Mouse (Mus musculus) spleen, postnatal 0 days (tissue): ENCODE results near the gene Rapgefl1. TPM values are rescaled to one million over a fixed set of nuclear protein-coding genes. Genes with fewer than 3 reads are reported as not detected.

Experiments used
- polyA plus RNA-seq: library from polyadenylated mRNA; unstranded; fragments of >200 nt; fragmentation: Nextera tagmentation; extraction: Ambion mirVana; gene quantifications from 2 replicates; pipeline ENCODE4 v1.2.1, GENCODE M21; 2015

The Rapgefl1 gene
- 0.19 and 0.38 TPM in 2 replicates for polyA plus RNA-seq

DNA sequence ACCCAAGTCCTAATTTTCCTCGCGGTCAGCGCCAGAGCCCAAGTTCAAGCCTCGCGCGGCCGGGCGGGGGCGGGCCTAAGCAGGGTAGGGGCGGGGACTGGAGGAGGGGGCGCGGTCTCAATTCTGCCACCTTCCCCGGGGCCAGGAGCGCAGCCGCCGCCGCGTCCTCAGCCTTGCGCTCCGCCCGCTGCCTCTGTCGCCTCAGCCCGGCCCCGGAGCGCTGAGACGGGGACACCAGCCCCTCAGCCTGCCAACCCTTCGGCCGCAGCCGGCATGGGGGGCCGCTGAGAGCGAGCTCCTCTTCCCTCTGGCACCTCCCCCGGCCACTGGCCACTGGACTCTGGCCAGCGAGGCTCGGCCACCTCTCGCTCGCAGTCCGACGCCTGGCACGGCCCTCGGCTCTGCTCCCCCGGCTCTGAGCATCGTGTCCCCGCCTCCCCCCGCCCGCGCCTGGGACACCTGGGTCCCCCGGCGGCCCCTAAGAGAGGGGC, at the start of gene Rapgefl1:
Rapgefl1 (plus strand) TSS at position 135 of the 491 bp plus-strand sequence.

DNA sequence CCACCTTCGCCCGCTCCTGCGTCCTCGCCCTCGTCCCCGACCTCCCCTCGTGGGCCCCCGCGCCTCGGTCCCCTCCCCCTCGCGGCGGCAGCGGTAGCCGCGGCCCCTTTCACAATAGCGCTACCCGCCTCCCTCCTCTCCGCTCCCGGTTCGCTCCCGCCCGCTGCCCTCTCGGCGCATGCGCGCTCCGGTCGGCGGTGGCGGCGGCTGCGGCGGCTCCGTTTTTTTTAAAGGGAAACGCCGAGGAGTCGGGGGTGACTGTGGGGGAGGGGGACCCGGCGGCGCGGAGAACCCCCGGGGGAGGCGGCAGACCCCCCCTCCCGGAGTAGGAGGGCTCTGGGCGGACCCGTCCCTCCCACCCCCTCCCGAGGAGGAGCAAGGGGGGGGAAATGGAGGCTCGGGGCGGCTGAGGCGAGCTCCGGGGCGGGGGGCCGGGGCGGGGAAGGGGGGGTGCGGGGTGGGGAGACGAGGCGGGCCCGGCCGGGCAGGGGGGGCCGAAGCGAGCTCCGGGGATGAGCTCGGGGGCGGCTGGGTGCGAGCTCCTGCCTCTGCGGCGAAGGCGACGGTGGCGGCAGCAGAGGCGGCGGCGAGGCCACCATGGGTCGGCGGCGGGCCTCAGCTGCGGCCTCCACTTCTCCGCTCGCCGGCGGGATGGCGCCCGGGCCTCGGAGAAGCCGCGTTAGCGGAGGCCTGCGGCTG, 41.4 kb upstream of the Rapgefl1 start, which contains the start of gene Msl1:
Msl1 (plus strand) TSS at position 502 of the 699 bp plus-strand sequence.

DNA sequence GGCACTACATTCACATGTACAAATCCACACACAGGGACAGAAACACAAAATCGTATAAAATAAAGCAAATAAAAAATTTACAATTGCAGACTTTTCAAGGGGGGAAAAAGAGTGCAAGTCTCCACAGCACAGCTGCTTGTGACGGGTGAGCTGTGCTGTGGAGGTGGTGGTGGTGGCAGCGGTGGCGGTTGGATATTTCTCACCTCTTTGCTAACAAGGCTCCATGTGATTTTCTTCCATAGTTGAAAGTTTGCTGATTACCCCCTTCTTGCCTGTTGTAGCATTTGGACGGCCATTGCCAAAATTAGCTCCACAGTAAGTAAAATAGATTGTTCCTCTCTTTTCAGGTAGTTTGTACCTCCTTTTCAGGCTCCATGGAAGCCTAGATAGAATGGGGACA, 32.0 kb upstream of the Rapgefl1 start, which contains the start of gene Casc3:
Casc3 (plus strand) TSS at position 301 of the 400 bp plus-strand sequence.

DNA sequence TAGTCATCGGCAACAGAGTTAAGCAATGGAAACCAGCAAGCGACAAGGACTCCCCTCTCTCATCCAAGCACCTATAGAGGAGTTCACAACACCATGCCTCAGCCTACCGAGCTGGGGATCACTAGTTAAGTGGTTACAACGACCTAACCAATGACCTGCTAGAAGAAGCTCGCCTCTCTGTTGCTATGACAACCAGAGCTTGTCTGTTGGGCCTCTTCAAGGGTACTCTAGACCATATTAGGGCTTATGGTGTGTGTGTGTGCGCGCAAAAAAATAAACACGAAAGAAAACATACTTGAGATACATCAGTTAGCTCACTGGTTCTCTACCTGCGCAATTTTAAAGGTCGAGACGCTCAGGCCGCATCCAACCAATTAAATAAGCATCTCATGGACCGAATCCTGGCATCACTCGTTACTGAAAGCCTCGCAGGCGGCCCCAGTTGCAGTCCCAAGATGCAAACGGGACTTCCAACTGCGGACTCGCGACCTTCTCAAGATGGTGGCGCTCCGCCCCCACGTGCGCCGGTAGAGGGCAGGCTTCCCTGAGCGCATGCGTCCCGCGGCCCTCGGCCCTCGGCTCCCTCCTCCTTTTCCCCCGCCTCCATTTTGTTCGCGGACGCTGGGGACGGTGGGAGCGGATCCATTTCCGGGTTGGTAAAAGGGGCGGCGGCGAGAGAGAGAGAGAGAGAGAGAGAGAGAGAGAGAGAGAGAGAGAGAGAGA, 26.6 kb downstream of the Rapgefl1 start, which contains the start of gene Wipf2:
Wipf2 (plus strand) TSS at position 611 of the 723 bp plus-strand sequence.

Other genes with a start within 250 kb of the Rapgefl1 start
- 47.2 and 53.2 TPM in 2 replicates for gene Ormdl3, start 249.4 kb upstream of the Rapgefl1 start, polyA plus RNA-seq
- gene Lrrc3c, start 238.5 kb upstream of the Rapgefl1 start, polyA plus RNA-seq: not detected in 2 replicates
- gene Gm12355, start 211.1 kb upstream of the Rapgefl1 start, polyA plus RNA-seq: 0.89 and 0.91 TPM in 2 replicates
- not detected in 2 replicates for gene Gsdma3, start 210.4 kb upstream of the Rapgefl1 start, polyA plus RNA-seq
- not detected in 2 replicates for gene Gsdma2, start 190.0 kb upstream of the Rapgefl1 start, polyA plus RNA-seq
- gene Gsdma, start 172.4 kb upstream of the Rapgefl1 start, polyA plus RNA-seq: 0.08 and 0.10 TPM in 2 replicates
- 97.4 and 100 TPM in 2 replicates for gene Psmd3, start 154.2 kb upstream of the Rapgefl1 start, polyA plus RNA-seq
- not detected in 2 replicates for gene Csf3, start 135.5 kb upstream of the Rapgefl1 start, polyA plus RNA-seq
- 22.2 and 22.7 TPM in 2 replicates for gene Med24, start 107.3 kb upstream of the Rapgefl1 start, polyA plus RNA-seq
- gene Thra, start 96.1 kb upstream of the Rapgefl1 start, polyA plus RNA-seq: 15.5 and 19.9 TPM in 2 replicates
- gene Nr1d1, start 61.5 kb upstream of the Rapgefl1 start, polyA plus RNA-seq: 0.90 and 1.2 TPM in 2 replicates
- 15.0 and 18.0 TPM in 2 replicates for gene Msl1, start 41.3 kb upstream of the Rapgefl1 start, polyA plus RNA-seq
- 15.9 and 16.2 TPM in 2 replicates for gene Casc3, start 31.9 kb upstream of the Rapgefl1 start, polyA plus RNA-seq
- 3.2 and 3.7 TPM in 2 replicates for gene Wipf2, start 26.9 kb downstream of the Rapgefl1 start, polyA plus RNA-seq
- 59.7 and 71.2 TPM in 2 replicates for gene Cdc6, start 71.0 kb downstream of the Rapgefl1 start, polyA plus RNA-seq
- 13.0 and 18.8 TPM in 2 replicates for gene Rara, start 91.0 kb downstream of the Rapgefl1 start, polyA plus RNA-seq
- 0.52 TPM in 1 of 2 replicates, not detected in the other for gene Gjd3, start 146.2 kb downstream of the Rapgefl1 start, polyA plus RNA-seq
- 227 and 254 TPM in 2 replicates for gene Top2a, start 187.4 kb downstream of the Rapgefl1 start, polyA plus RNA-seq
- 250 and 413 TPM in 2 replicates for gene Igfbp4, start 204.5 kb downstream of the Rapgefl1 start, polyA plus RNA-seq